Mouse (Mus musculus): ENCODE data around the gene Gm6993. TPM values are rescaled to one million over a fixed set of nuclear protein-coding genes. Genes with fewer than 3 reads are reported as not detected.

The Gm6993 gene
- polyA plus RNA-seq, 1 experiment from 2014 or later = not detected

DNA sequence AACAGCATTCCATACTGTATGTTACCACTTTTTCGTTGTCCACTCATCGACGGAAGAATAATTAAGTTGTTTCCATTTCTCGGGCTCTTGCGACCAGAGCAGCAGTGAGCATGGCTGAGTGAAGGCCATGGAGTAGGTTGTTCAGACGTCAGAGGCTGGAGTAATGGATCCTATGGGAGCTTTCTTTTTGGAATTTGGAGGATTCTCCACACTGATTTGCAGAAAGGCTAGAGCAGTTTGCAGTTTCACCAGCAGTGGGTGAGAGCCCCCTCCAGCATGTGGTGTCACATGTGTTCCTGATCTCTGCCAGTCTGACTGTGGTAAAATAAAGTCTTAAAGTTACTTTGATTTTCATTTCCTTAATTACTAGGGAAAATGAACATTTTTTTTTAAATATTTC lies 25.6 kb upstream of the Gm6993 start:
- H3K9me3 ChIP-seq (replicated peaks; ENCODE audit: control insufficient read depth, low read length) = no peaks in the 10 kb centered on the region
- H3K27me3 ChIP-seq (ENCODE audit: control insufficient read depth, insufficient read depth, low read length) = no peaks in the 10 kb centered on the region
- no peak overlapping the region for H3K4me2 ChIP-seq (ENCODE audit: low read depth, low read length)
- ATAC-seq (ENCODE audit: insufficient read depth, low FRiP score) = no peak
- no peak overlapping the region for H3K4me3 ChIP-seq (replicated peaks; ENCODE audit: low read length)
- H3K27ac ChIP-seq (ENCODE audit: low read length) = no peak overlapping the region
- H3K9ac ChIP-seq (ENCODE audit: low read length) = no peak overlapping the region
- H3K4me1 ChIP-seq (ENCODE audit: control insufficient read depth, insufficient read depth, low read length) = peaks cover 15% of the 10 kb centered on the region; the same call in 1 of the 2 replicates
- 49% methylated on average over 6 of the region's 6 CpGs for WGBS
- H3K36me3 ChIP-seq (ENCODE audit: control insufficient read depth, insufficient read depth, low read length) = no peaks in the 10 kb centered on the region

DNA sequence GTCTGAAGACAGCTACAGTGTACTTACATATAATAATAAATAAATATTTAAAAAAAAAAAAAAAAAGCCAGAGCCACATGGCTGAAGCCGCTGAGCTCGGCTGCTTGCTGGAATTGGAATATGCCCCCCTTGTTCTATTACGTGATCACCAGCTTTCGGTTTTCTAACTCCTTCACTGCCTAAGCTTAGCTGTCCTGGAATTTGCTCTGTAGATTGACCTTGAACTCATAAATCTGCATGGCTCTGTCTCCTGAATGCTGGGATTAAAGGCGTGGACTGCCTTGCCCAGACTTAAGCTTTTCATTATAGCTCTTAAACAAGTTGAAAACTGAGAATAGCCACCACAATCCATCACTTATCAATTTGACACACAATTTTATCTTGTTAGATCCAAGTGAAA lies 23.3 kb upstream of the Gm6993 start:
- Histone ChIP-seq H3K9ac (ENCODE audit: low read length) (no peak overlapping the region), H3K4me2 (ENCODE audit: low read depth, low read length) (no peak overlapping the region), H3K27me3 (ENCODE audit: control insufficient read depth, insufficient read depth, low read length) (no peaks in the 10 kb centered on the region), H3K4me3 (replicated peaks; ENCODE audit: low read length) (no peak overlapping the region), H3K36me3 (ENCODE audit: control insufficient read depth, insufficient read depth, low read length) (no peaks in the 10 kb centered on the region), H3K27ac (ENCODE audit: low read length) (no peak overlapping the region), H3K9me3 (replicated peaks; ENCODE audit: control insufficient read depth, low read length) (no peaks in the 10 kb centered on the region), H3K4me1 (ENCODE audit: control insufficient read depth, insufficient read depth, low read length) (peaks cover 15% of the 10 kb centered on the region; the same call in 1 of the 2 replicates)
- 55% methylated on average over 5 of the region's 5 CpGs for WGBS
- ATAC-seq (ENCODE audit: insufficient read depth, low FRiP score) = no peak

DNA sequence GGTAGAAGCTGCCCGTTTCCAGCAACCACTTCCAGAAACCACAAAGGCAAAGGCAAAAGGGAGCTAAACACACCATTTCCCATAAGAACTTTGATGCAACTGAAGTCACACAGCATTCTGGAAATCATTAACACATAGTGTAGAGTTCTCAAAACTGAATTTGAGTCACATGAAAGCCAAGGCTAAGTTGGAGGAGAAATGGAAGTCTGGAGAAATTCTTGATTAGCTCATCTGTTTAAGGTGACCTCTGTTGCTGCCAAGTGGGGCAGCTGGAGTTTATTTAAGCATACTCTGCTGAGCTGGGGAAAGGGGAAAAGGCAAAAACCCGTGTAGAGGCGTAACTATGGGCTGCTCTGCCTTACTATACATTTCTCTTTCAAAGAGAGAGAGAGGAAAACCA lies 21.8 kb upstream of the Gm6993 start:
- Histone ChIP-seq H3K9ac (ENCODE audit: low read length) (no peak overlapping the region), H3K36me3 (ENCODE audit: control insufficient read depth, insufficient read depth, low read length) (no peaks in the 10 kb centered on the region), H3K27me3 (ENCODE audit: control insufficient read depth, insufficient read depth, low read length) (no peaks in the 10 kb centered on the region), H3K4me1 (ENCODE audit: control insufficient read depth, insufficient read depth, low read length) (peaks cover 14% of the 10 kb centered on the region; the same call in 1 of the 2 replicates), H3K4me3 (replicated peaks; ENCODE audit: low read length) (no peak overlapping the region), H3K27ac (ENCODE audit: low read length) (peak overlapping the region; percentile 14; the same call in 1 of the 2 replicates), H3K4me2 (ENCODE audit: low read depth, low read length) (no peak overlapping the region), H3K9me3 (replicated peaks; ENCODE audit: control insufficient read depth, low read length) (no peaks in the 10 kb centered on the region)
- peak; percentile 71 for ATAC-seq (ENCODE audit: insufficient read depth, low FRiP score)
- 39% methylated on average over 3 of the region's 3 CpGs for WGBS

DNA sequence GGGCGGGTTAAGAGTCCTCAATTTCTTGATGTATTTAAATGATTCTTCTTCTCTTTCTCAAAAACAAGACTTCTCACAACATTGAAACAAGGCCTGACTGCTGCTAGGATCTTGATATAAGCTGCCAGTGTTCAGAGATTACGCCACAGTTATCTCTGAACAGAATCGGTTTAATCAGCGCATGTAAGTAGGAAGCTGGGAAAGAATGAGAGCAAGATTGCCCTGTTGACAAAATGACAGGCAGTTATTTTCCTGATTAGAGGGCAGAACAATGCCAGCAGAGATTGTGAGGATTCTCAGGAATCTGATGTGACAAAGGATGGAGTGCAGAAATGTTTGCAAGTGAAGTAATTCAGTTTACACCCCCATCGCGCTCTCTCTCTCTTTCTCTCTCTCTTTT lies 19.0 kb upstream of the Gm6993 start:
- Histone ChIP-seq H3K9ac (ENCODE audit: low read length) (no peak overlapping the region), H3K4me1 (ENCODE audit: control insufficient read depth, insufficient read depth, low read length) (peaks cover 10% of the 10 kb centered on the region; the same call in 1 of the 2 replicates), H3K4me3 (replicated peaks; ENCODE audit: low read length) (no peak overlapping the region), H3K9me3 (replicated peaks; ENCODE audit: control insufficient read depth, low read length) (no peaks in the 10 kb centered on the region), H3K4me2 (ENCODE audit: low read depth, low read length) (no peak overlapping the region), H3K27me3 (ENCODE audit: control insufficient read depth, insufficient read depth, low read length) (no peaks in the 10 kb centered on the region), H3K27ac (ENCODE audit: low read length) (no peak overlapping the region), H3K36me3 (ENCODE audit: control insufficient read depth, insufficient read depth, low read length) (no peaks in the 10 kb centered on the region)
- ATAC-seq (ENCODE audit: insufficient read depth, low FRiP score) = no peak
- 74% methylated on average over 6 of the region's 6 CpGs for WGBS

DNA sequence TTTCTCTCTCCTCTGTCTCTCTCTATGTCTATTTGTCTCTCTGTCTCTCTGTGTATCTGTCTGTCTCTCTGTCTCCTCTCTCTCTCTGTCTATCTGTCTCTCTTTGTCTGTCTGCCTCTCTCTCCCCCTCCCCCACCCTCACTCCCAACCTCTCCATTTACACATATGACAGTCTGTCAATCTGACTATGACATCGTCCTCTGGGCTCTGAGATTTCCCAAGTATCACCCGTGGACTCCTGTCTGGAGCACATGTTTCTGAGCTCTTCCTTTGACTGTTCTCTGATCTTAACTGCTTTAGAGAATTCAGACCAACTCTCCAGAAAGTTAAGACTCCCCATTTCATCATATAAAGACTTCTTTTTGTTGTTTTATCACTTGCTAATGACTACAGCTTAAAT lies 18.3 kb upstream of the Gm6993 start:
- no peak for ATAC-seq (ENCODE audit: insufficient read depth, low FRiP score)
- Histone ChIP-seq H3K36me3 (ENCODE audit: control insufficient read depth, insufficient read depth, low read length) (no peaks in the 10 kb centered on the region), H3K4me3 (replicated peaks; ENCODE audit: low read length) (no peak overlapping the region), H3K27ac (ENCODE audit: low read length) (no peak overlapping the region), H3K4me1 (ENCODE audit: control insufficient read depth, insufficient read depth, low read length) (peaks cover 9% of the 10 kb centered on the region; the same call in 1 of the 2 replicates), H3K27me3 (ENCODE audit: control insufficient read depth, insufficient read depth, low read length) (no peaks in the 10 kb centered on the region), H3K4me2 (ENCODE audit: low read depth, low read length) (no peak overlapping the region), H3K9me3 (replicated peaks; ENCODE audit: control insufficient read depth, low read length) (no peaks in the 10 kb centered on the region), H3K9ac (ENCODE audit: low read length) (no peak overlapping the region)
- 49% methylated on average over 2 of the region's 2 CpGs for WGBS

DNA sequence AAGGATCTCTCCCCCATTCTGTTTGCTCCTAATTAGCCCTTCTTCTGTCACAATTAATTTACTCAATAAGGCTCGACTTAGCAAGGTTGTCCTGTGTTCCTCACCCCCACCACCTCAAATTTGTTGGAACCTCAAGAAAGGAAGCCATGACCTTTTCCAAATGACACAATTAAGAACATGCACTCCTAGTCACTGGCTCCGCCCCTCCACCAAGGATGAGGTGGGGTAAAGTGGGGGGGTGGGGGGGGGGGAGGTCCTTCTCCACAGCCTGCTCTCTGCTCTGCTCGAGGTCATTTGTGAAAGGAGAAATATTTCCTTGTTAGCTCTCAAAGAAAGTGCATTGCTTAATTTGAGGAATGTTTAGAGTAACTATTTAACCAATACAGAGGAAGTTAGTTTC lies 17.8 kb upstream of the Gm6993 start:
- H3K9me3 ChIP-seq (replicated peaks; ENCODE audit: control insufficient read depth, low read length) = no peaks in the 10 kb centered on the region
- H3K4me1 ChIP-seq (ENCODE audit: control insufficient read depth, insufficient read depth, low read length) = peaks cover 8% of the 10 kb centered on the region; the same call in 1 of the 2 replicates
- no peaks in the 10 kb centered on the region for H3K36me3 ChIP-seq (ENCODE audit: control insufficient read depth, insufficient read depth, low read length)
- no peaks in the 10 kb centered on the region for H3K27me3 ChIP-seq (ENCODE audit: control insufficient read depth, insufficient read depth, low read length)
- 30% methylated on average over 3 of the region's 3 CpGs for WGBS
- no peak overlapping the region for H3K4me3 ChIP-seq (replicated peaks; ENCODE audit: low read length)
- no peak overlapping the region for H3K9ac ChIP-seq (ENCODE audit: low read length)
- no peak for ATAC-seq (ENCODE audit: insufficient read depth, low FRiP score)
- H3K4me2 ChIP-seq (ENCODE audit: low read depth, low read length) = no peak overlapping the region
- H3K27ac ChIP-seq (ENCODE audit: low read length) = no peak overlapping the region

DNA sequence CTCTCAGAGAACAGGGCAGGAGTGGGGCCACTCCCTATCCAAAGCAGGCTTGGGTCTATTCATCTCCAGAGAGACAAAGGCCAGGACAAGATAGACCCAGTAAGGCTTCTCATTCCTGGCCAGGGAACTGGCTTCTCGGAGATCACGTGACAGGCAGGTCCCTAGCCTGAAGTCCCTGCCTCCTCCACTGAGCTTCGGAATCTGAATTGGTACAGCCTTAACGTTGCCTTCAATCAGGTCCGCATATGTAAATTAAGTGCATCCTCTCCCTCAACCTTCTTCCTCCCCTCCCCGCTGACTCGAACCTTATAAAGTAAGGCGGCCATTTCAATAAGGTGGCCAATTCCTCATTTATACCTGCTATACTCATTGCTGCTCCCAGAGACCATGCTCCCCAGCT lies 15.1 kb upstream of the Gm6993 start:
- Histone ChIP-seq H3K27me3 (ENCODE audit: control insufficient read depth, insufficient read depth, low read length) (no peaks in the 10 kb centered on the region), H3K9ac (ENCODE audit: low read length) (no peak overlapping the region), H3K4me2 (ENCODE audit: low read depth, low read length) (no peak overlapping the region), H3K27ac (ENCODE audit: low read length) (no peak overlapping the region), H3K36me3 (ENCODE audit: control insufficient read depth, insufficient read depth, low read length) (no peaks in the 10 kb centered on the region), H3K4me3 (replicated peaks; ENCODE audit: low read length) (no peak overlapping the region), H3K9me3 (replicated peaks; ENCODE audit: control insufficient read depth, low read length) (no peaks in the 10 kb centered on the region), H3K4me1 (ENCODE audit: control insufficient read depth, insufficient read depth, low read length) (peaks cover 12% of the 10 kb centered on the region)
- no peak for ATAC-seq (ENCODE audit: insufficient read depth, low FRiP score)
- WGBS = 65% methylated on average over 8 of the region's 8 CpGs

DNA sequence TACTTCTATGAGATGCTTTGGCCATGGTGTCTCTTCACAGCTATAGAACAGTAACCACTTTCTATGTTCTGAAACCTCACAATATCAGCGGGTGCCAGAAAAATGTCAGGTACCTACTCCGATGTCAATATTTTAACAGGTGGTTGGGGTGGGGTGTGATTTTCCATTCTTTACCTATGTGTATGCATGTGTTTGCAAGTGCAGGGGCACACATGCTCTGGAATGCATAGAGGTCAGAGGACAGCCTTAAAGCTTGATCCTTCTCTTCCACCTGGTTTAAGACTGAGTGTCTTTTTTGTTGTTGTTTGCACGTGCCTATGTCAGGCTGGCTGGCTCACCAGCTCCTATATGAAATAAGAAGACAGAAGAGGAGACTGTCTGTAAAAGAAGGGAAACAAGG lies 13.4 kb upstream of the Gm6993 start:
- no peaks in the 10 kb centered on the region for H3K9me3 ChIP-seq (replicated peaks; ENCODE audit: control insufficient read depth, low read length)
- H3K4me1 ChIP-seq (ENCODE audit: control insufficient read depth, insufficient read depth, low read length) = peaks cover 12% of the 10 kb centered on the region
- H3K27ac ChIP-seq (ENCODE audit: low read length) = no peak overlapping the region
- no peaks in the 10 kb centered on the region for H3K27me3 ChIP-seq (ENCODE audit: control insufficient read depth, insufficient read depth, low read length)
- H3K9ac ChIP-seq (ENCODE audit: low read length) = no peak overlapping the region
- H3K4me2 ChIP-seq (ENCODE audit: low read depth, low read length) = no peak overlapping the region
- no peaks in the 10 kb centered on the region for H3K36me3 ChIP-seq (ENCODE audit: control insufficient read depth, insufficient read depth, low read length)
- peak; percentile 59; the same call in 1 of the 2 replicates for ATAC-seq (ENCODE audit: insufficient read depth, low FRiP score)
- WGBS = 50% methylated on average over 3 of the region's 3 CpGs
- no peak overlapping the region for H3K4me3 ChIP-seq (replicated peaks; ENCODE audit: low read length)

DNA sequence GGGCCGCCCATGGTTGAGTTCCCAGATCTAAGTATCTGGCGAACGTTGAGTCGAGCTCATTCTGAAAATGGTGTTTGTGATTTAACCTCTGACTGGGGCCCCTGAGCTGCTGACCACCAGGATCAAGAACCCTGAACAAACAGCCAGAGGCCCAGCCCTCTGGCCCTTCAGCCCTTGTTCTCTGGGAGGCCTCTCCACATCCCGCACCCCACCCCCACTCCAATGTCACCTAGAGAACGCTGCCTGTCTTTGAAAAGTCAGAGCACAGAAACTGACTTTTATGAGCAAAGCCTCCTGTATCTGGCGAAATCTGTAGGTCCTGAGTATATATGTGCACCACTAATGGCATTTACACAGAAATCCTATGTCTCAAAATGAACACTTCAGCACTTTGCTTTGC lies 11.7 kb upstream of the Gm6993 start:
- Histone ChIP-seq H3K36me3 (ENCODE audit: control insufficient read depth, insufficient read depth, low read length) (no peaks in the 10 kb centered on the region), H3K27ac (ENCODE audit: low read length) (0 out of 2 replicates have a peak overlapping the region, but pooled peaks have one; percentile 4), H3K9ac (ENCODE audit: low read length) (no peak overlapping the region), H3K27me3 (ENCODE audit: control insufficient read depth, insufficient read depth, low read length) (no peaks in the 10 kb centered on the region), H3K4me3 (replicated peaks; ENCODE audit: low read length) (no peak overlapping the region), H3K4me1 (ENCODE audit: control insufficient read depth, insufficient read depth, low read length) (peaks cover 7% of the 10 kb centered on the region), H3K4me2 (ENCODE audit: low read depth, low read length) (no peak overlapping the region), H3K9me3 (replicated peaks; ENCODE audit: control insufficient read depth, low read length) (no peaks in the 10 kb centered on the region)
- 35% methylated on average over 7 of the region's 7 CpGs for WGBS
- ATAC-seq (ENCODE audit: insufficient read depth, low FRiP score) = no peak

DNA sequence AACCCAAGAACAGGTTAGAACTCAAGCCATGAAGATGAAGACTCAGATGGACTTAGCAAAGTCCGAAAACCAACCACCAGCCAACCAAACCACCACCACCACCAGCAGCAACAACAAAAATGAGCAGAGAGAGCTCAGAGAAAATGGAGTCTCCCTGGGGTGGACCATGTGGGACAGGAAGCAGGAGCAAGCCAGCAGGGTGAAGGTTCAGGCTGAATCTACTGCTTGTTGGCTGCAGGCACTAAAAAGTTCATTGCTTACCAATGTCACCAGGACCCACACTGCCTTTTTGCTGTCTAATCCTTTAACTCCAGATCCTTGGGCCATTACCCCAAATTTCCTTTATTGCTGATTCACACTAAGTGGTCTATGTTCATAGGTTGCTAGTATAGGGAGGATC lies 7.9 kb upstream of the Gm6993 start:
- 88% methylated on average over 1 of the region's 1 CpGs for WGBS
- no peak for ATAC-seq (ENCODE audit: insufficient read depth, low FRiP score)
- Histone ChIP-seq H3K27me3 (ENCODE audit: control insufficient read depth, insufficient read depth, low read length) (no peaks in the 10 kb centered on the region), H3K4me1 (ENCODE audit: control insufficient read depth, insufficient read depth, low read length) (peaks cover 15% of the 10 kb centered on the region), H3K9ac (ENCODE audit: low read length) (no peak overlapping the region), H3K4me3 (replicated peaks; ENCODE audit: low read length) (no peak overlapping the region), H3K27ac (ENCODE audit: low read length) (no peak overlapping the region), H3K9me3 (replicated peaks; ENCODE audit: control insufficient read depth, low read length) (no peaks in the 10 kb centered on the region), H3K4me2 (ENCODE audit: low read depth, low read length) (no peak overlapping the region), H3K36me3 (ENCODE audit: control insufficient read depth, insufficient read depth, low read length) (no peaks in the 10 kb centered on the region)
